Mouse (Mus musculus): ENCODE measurements around the gene Tmem190.
"Not testable (repeated sequence)": the region's sequence is repeated elsewhere in the genome, so short reads cannot be mapped to it uniquely, and the experiment has no call there.

The Tmem190 gene

GRCm38 (mm10) chr7:4813105-4813791 is 30.5 kb downstream of the Tmem190 start:
- no peak for DNase-seq (ENCODE audit: low read depth, low spot score)

DNA sequence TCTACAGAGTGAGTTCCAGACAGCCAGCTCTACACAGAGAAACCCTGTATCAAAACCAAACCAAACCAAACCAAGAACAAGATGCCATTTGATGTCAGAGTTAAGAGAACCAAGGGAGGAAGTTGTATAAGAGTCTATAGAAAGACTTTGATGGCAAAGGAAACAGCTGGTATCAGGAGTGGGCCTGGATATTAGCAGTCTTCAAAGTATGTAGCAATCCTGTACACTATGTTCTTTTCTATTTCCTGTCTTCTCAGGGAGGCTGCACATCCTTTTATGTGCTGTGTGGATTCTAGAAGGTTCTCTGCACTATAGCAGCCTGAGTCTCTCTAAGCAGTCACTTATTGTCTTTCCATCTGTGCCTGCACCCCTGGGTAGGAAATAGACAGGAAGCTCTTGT is 33.8 kb downstream of the Tmem190 start:
- no peak for DNase-seq (ENCODE audit: low read depth, low spot score)

DNA sequence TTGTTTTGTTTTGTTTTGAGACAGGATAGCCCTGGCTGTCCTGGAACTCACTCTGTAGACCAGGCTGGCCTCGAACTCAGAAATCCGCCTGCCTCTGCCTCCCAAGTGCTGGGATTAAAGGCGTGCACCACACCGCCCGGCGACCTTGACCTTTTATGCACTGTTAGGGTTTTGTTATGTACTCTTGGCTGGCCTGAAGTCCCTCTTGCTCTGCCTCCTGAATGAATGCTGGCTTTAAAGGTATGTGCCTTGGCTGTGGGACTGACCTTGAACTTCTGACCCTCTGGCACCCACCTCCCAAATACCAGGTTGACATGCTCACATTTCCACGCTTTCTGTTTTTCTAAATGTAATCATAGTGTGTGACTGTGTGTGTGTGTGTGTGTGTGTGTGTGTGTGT is 38.2 kb downstream of the Tmem190 start:
- not testable (repeated sequence) for DNase-seq (ENCODE audit: low read depth, low spot score)

DNA sequence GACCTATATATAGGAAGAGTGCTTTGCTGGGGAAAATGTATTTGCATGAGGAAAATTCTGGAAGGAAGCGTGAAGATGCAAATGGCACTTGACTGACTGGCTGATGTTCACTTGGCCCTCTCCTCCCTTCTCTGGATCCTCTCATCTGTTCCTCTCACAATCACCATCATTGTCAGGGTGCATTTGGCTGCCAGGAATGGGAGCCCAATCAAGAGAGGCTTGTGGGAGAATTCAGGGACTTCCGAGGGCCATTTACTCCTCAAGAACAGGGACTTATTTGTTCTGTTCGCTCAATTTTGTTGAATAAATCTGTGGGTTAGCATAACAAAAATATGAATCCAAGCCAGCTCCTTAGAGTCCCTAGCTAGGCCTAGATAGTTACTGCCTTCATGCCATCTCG is 39.0 kb downstream of the Tmem190 start:
- peak; percentile 70 for DNase-seq (ENCODE audit: low read depth, low spot score)

GRCm38 (mm10) chr7:4822162-4822907 is 39.6 kb downstream of the Tmem190 start:
- DNase-seq (ENCODE audit: low read depth, low spot score): no peak

DNA sequence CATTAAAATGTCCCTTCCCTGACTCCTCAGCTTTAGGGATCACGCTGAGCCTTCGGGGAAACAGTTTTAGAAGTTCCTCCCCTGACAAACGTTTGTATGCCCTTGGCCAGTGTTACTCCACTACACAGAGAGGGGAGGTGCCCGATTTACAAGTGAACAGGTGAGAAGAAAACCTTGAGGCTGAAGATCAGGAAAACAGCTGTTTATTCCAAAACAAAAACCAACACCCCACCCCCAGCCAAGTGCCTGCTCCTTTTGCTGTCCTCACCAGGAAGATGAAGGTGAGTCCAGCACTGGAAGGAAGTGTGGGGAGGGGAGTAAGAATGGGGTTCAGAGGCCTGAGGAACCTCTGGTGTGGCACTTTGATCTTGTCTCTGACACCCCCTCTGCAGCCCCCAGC is 42.6 kb downstream of the Tmem190 start:
- no peak for DNase-seq (ENCODE audit: low read depth, low spot score)

DNA sequence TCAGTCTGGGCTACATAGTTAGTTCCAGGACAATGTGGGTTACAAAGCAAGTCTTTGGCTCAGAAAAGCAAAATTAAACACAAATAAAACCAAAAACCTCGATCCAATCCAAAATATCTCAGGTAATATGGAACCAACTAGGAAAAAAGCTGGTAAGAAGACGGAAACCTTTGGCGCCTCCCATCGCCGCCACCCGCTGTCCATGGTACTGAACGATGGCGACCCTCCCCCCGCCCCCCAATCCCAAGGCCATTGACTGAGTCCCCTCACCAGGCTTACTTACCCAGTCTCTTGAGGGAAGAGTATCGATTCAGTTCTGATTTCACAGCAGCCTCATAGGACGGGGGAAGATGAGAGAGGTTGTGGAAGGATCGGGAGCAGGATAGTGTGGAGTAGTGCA is 47.7 kb downstream of the Tmem190 start:
- no peak for DNase-seq (ENCODE audit: low read depth, low spot score)
